Mouse (Mus musculus): ENCODE measurements around the gene Herpud1.

GRCm38 (mm10) chr8:94342691-94343090 lies 43.5 kb upstream of the Herpud1 start:
- no peak for TF ChIP-seq CTCF (IDR thresholded peaks at IDR 0.05; ENCODE audit: borderline replicate concordance, control insufficient read depth, extremely low read depth, insufficient read depth, low read length, poor library complexity)
- no peak for TF ChIP-seq POLR2A (IDR thresholded peaks at IDR 0.05; ENCODE audit: control insufficient read depth, extremely low read depth, insufficient read depth, low read length, poor library complexity)
